Mouse (Mus musculus): ENCODE measurements at regions not wholly inside any gene's neighbourhood (a gene's known extent, or its start where the extent isn't known, plus 50 kb on each side); places are given as distances from the start of the nearest gene placed in this dataset.
"Not testable (repeated sequence)": the region's sequence is repeated elsewhere in the genome, so short reads cannot be mapped to it uniquely, and the experiment has no call there.

GRCm38 (mm10) chr4:105844675-105845466 is 55.2 kb downstream of the Gm12728 start:
- ATAC-seq (replicated peaks; ENCODE audit: poor library complexity, severe bottlenecking) = no peak

- ATAC-seq (replicated peaks; ENCODE audit: poor library complexity, severe bottlenecking) = not testable (repeated sequence)
Measured at GRCm38 (mm10) chr4:105845998-105846989, 56.6 kb downstream of the Gm12728 start.

GRCm38 (mm10) chr4:105853086-105853485 is 63.4 kb downstream of the Gm12728 start:
- ATAC-seq (replicated peaks; ENCODE audit: poor library complexity, severe bottlenecking) = no peak

GRCm38 (mm10) chr4:105859052-105859864 is 69.6 kb downstream of the Gm12728 start:
- ATAC-seq (replicated peaks; ENCODE audit: poor library complexity, severe bottlenecking) = no peak

- ATAC-seq (replicated peaks; ENCODE audit: poor library complexity, severe bottlenecking) = no peak
Measured at GRCm38 (mm10) chr4:105860930-105861653, 71.4 kb downstream of the Gm12728 start.

GRCm38 (mm10) chr4:105861654-105862037 is 72.0 kb downstream of the Gm12728 start:
- no peak for ATAC-seq (replicated peaks; ENCODE audit: poor library complexity, severe bottlenecking)

GRCm38 (mm10) chr4:105870512-105870911 is 80.8 kb downstream of the Gm12728 start:
- ATAC-seq (replicated peaks; ENCODE audit: poor library complexity, severe bottlenecking) = no peak

- no peak for ATAC-seq (replicated peaks; ENCODE audit: poor library complexity, severe bottlenecking)
Measured at GRCm38 (mm10) chr4:105877246-105877645, 87.6 kb downstream of the Gm12728 start.

- no peak for ATAC-seq (replicated peaks; ENCODE audit: poor library complexity, severe bottlenecking)
Measured at GRCm38 (mm10) chr4:105879891-105880290, 90.2 kb downstream of the Gm12728 start.

- ATAC-seq (replicated peaks; ENCODE audit: poor library complexity, severe bottlenecking) = no peak
Measured at GRCm38 (mm10) chr4:105884791-105885190, 95.1 kb downstream of the Gm12728 start.

GRCm38 (mm10) chr4:105891438-105891837 is 101.8 kb downstream of the Gm12728 start:
- ATAC-seq (replicated peaks; ENCODE audit: poor library complexity, severe bottlenecking) = no peak

- ATAC-seq (replicated peaks; ENCODE audit: poor library complexity, severe bottlenecking) = no peak
Measured at GRCm38 (mm10) chr4:105892065-105892464, 102.4 kb downstream of the Gm12728 start.

GRCm38 (mm10) chr4:105895116-105895515 is 105.4 kb downstream of the Gm12728 start:
- no peak for ATAC-seq (replicated peaks; ENCODE audit: poor library complexity, severe bottlenecking)

GRCm38 (mm10) chr4:105898054-105898847 is 108.6 kb downstream of the Gm12728 start:
- no peak for ATAC-seq (replicated peaks; ENCODE audit: poor library complexity, severe bottlenecking)

GRCm38 (mm10) chr4:105904896-105905295 is 115.2 kb downstream of the Gm12728 start:
- no peak for ATAC-seq (replicated peaks; ENCODE audit: poor library complexity, severe bottlenecking)

GRCm38 (mm10) chr4:105906411-105906810 is 116.7 kb downstream of the Gm12728 start:
- no peak for ATAC-seq (replicated peaks; ENCODE audit: poor library complexity, severe bottlenecking)

GRCm38 (mm10) chr4:105907611-105908010 is 117.9 kb downstream of the Gm12728 start:
- no peak for ATAC-seq (replicated peaks; ENCODE audit: poor library complexity, severe bottlenecking)

GRCm38 (mm10) chr4:105908281-105908680 is 118.6 kb downstream of the Gm12728 start:
- ATAC-seq (replicated peaks; ENCODE audit: poor library complexity, severe bottlenecking) = no peak

- peak; percentile 86 for ATAC-seq (replicated peaks; ENCODE audit: poor library complexity, severe bottlenecking)
Measured at GRCm38 (mm10) chr4:105909272-105909671, 119.6 kb downstream of the Gm12728 start.
